Mouse (Mus musculus) heart, postnatal 0 days (tissue): Measurements from ENCODE around the gene Fbxw13.

Source experiments
- CTCF ChIP-seq: IDR thresholded peaks from 2 replicates; pipeline ENCODE4 v1.5.1; 2016; ENCODE audit warnings: antibody characterized with exemption, control low read depth, low read depth
- EP300 ChIP-seq: IDR thresholded peaks from 2 replicates; pipeline ENCODE4 v1.6.1; 2016; ENCODE audit warnings: antibody characterized with exemption, low read depth

DNA sequence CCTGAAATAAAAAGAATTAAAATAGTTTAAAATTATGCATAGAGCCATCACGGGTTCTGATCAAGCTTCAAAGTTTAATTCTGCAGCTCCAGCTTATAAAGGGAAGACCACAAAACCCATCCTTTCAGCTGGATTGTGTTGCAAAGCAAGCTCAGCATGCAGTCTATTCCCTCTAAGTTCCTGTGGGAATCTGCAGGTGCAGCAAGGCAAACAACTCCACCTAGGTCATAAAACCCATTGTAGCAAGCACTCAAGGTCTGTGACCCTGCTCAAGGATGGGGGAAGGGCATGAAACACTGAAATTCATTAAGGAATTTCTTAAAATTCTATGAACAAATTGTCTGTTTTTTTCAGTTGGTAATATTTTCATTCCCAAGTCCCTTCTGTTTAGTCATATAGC is 18.6 kb downstream of the Fbxw13 start:
- TF ChIP-seq CTCF (no peak), EP300 (no peak)
